Mouse (Mus musculus): Measurements from ENCODE around the gene Lag3. TPM values are rescaled to one million over a fixed set of nuclear protein-coding genes. Genes with fewer than 3 reads are reported as not detected.
"Not testable (repeated sequence)": the region's sequence is repeated elsewhere in the genome, so short reads cannot be mapped to it uniquely, and the experiment has no call there.

Lag3 gene
- total RNA-seq, 4 experiments from 2014 or later: 2.4 to 12.6 (median 6.8) TPM

- no peak for DNase-seq (ENCODE audit: low spot score in 2 of 2)
These were observed 10.6 kb downstream of the Lag3 start for GRCm38 (mm10) chr6:124900801-124901480.

DNA sequence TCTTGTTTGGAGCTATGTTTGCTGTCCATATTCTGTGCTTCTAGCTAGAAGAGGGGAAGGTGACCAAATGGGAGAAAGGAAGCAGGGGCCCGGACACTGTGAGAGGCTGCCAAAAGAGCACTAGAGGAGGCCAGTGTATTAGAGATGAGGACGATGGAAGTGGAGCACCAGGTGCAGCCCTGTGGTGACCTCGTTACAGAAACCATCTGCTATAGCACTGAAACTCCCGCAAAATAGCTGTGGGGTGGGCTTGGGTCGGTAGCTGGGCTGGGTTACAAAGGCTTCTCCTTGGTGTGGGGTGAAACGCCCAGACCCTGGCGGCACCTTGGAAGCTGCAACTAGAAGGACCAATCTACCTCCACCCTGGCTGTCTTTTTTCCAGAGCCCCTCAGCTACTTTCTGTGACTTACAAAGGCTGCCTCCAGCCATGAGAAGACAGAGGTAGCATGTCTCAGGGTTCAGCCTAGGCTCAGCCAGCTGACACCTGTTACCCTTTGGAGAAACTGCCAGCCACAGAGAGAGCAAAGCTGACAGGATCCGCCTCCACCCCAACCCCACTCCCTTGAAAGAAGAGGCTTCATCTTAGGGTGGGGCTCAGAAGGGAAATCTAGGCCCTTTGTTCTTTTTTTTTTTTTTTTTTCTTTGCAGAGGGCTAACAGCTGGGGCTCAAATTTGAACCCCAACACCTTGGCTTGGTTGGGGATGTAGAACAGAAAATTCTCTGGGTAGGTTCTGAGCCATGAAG, 11.3 kb downstream of the Lag3 start:
- DNase-seq (ENCODE audit: low spot score in 2 of 2): no peak

GRCm38 (mm10) chr6:124898359-124898758, 13.1 kb downstream of the Lag3 start:
- no peak for DNase-seq (ENCODE audit: low spot score in 2 of 2)

DNA sequence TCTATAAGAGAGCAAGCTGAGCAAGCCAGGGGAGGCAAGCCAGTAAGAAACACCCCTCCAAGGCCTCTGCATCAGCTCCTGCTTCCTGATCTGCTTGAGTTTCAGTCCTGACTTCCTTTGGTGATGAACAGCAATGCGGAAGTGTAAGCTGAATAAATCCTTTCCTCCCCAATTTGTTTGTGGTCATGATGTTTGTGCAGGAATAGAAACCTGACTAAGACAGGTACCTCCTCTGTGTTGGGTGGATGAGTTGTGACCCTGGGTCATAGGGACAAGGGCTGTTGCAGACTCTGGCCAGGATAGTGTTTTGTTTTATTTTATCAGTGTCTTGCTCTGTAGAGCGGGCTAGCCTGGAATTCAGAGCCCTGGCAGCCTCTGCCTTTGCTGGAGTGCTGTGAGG, 17.4 kb downstream of the Lag3 start:
- DNase-seq (ENCODE audit: low spot score in 2 of 2): not testable (repeated sequence)

DNA sequence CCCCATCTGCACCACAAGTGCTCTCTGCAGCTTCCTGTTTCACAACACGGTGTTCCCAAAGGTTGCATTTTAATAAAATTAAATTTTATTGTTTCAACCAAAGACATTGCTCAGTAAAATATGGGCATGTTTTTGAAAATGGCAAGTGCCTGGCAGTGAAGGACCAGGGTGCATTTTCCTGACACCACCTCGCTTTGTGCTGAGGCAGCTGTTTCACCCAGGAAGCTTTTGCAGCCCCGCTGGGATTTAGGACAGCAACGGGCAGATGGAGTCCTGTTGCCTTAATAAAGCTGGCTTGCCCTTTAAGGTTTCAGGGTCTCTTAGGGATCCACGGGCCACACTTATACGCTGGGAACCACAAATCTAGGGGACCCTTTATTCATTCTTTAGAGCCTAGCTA, 20.5 kb downstream of the Lag3 start:
- no peak for DNase-seq (ENCODE audit: low spot score in 2 of 2)

DNA sequence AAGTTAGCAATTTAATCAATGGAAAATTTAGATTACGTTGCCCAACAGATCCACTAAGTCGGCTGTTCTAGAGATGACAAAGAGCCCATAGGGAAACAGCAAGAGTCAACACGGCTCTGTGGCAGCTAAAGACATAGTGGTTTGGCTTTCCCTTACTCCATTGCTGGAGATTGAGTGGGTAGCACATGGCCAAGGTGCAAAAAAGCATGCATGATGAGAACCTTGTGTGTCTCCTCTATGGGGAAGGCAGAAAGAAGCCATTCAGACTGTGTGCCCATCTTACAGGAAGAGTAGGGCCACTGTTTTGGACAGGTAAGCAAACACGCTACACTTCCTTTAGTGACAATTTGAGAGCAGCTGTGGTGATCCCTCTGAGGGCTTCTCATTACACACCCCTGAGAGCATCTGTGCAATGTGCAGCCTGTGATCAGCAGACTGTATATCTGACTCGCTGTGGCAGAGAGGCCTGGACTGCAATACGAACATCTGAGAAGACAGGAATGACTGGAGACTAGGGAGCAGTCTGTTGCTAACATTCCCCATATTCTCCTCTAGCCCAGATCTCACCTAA, 22.9 kb downstream of the Lag3 start:
- no peak for DNase-seq (ENCODE audit: low spot score in 2 of 2)

DNA sequence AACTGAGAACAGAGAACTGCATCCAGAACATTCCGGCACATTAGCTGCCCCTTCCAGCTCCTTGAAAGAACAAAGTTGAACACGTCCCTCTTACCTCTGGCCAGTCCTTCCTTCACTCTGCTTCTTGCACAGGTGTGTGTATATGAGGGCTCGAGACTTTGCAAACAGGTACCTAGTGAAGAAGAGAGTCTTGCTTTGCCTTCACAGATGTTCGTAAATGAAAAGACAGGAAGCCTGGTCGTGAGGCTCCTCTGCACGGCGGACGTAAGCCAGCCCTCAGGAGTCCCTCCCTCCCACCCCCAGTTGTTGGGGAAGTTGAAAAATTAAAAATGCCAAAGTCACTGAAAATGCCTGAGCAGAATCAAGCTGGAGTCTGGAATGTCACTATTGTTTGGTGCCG, 23.5 kb downstream of the Lag3 start, which contains the start of gene Cd4:
Gene Cd4 (minus strand): TSS at position 236 of the 400 bp plus-strand sequence.
- DNase-seq (ENCODE audit: low spot score in 2 of 2): no peak

- no peak for DNase-seq (ENCODE audit: low spot score in 2 of 2)
These were observed 25.5 kb downstream of the Lag3 start for GRCm38 (mm10) chr6:124885956-124886381.

GRCm38 (mm10) chr6:124884714-124885500, 26.6 kb downstream of the Lag3 start:
- DNase-seq (ENCODE audit: low spot score in 2 of 2): no peak

DNA sequence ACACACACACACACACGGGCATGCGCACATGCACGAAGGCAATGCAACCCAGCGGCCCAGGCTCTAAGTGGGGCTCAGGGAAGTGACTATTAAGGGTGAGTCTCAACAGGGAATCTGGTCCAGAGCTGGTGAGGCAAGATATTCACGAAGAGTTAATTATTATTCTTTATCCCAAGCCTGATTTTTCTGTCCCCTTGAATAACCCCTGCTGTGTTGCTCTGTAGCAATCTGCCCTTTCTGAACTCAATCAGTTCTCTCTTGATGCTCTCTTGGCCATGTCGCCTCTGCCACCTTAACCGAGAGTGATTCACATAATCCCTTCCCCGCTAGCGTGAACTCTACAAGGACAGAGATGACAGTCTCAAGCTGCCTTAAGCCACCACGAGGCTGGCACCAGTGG, 28.2 kb downstream of the Lag3 start:
- no peak for DNase-seq (ENCODE audit: low spot score in 2 of 2)

GRCm38 (mm10) chr6:124881821-124882220, 29.7 kb downstream of the Lag3 start:
- no peak for DNase-seq (ENCODE audit: low spot score in 2 of 2)

GRCm38 (mm10) chr6:124879390-124879789, 32.1 kb downstream of the Lag3 start:
- DNase-seq (ENCODE audit: low spot score in 2 of 2): no peak

DNA sequence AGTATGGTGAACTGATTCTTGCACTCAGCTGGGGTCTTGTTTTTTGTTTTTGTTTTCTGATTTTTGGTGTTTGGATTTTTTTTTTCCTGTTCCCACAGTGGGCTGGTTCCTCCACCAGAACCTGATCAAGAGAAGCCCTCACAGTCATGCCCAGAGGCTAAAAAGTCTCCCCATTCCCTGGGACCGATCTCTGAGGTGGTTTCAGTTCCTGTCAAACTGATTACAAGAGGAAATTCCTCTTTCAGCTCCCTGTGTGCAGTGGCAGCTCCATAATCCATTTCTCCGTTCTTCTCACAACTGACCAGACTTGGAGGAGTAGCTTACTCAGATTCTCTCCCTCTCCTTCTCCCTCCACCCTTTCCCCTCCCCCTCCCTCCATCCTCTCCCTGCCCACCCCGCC, 37.2 kb downstream of the Lag3 start:
- DNase-seq (ENCODE audit: low spot score in 2 of 2): no peak

DNA sequence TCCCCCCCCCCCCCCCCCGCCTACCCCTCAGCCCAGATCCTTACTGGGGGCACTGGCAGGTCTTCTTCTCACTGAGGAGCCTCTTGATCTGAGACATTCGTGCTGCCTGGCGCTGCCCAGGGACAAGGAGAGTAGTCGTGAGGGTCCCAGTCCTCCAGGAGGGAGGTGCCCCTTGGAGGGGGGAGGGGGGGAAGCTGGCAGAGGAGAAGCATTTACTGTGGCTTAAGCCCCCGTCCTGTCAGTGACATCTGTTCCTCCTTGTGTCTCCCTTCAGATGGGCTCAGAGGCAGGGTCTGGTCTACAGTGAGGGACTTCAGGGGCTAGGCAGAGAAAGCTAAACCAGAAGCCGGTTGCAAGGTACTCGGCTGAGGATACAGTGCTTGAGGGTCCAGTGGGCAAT, 44.9 kb downstream of the Lag3 start:
- DNase-seq (ENCODE audit: low spot score in 2 of 2): no peak

DNA sequence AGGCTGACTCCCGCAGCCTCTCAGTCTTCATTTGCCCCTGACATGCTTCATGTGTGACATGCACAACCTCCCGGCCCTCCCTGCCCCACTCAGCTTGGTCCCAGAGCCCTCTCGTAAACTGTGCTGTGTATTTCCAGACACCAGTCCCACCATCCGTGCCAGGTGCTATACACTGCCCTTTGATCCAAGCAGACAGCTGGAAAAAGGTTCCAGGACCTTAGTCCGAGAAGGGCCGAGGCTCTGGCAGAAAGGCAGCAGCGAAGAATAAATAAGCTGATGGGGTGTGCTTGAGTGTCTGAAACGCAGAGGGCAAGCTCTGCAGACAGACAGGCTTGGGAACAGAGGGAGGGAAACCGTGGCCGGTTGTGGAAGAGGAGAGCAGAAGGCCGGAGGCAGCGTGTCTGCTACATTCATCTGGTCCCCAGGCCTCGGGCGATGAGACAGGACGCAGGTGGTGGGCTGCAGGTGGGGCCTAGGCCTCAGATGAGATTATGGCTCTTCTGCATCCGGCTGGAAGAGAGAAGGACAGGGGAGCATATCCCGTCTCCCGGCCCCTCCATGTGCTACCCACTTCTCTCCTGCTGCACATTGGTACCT, 45.6 kb downstream of the Lag3 start:
- DNase-seq (ENCODE audit: low spot score in 2 of 2): no peak

- DNase-seq (ENCODE audit: low spot score in 2 of 2): peak; percentile 60 to 75
These were observed 47.7 kb downstream of the Lag3 start, which contains the start of gene Gpr162 for GRCm38 (mm10) chr6:124863658-124864298. Gene Gpr162, minus strand, starts transcription at chr6:124863983.

GRCm38 (mm10) chr6:124863125-124863657, 48.3 kb downstream of the Lag3 start:
- DNase-seq (ENCODE audit: low spot score in 2 of 2): peak in 1 of 2 experiments; percentile 34

- DNase-seq (ENCODE audit: low spot score in 2 of 2): no peak
These were observed 48.9 kb downstream of the Lag3 start for GRCm38 (mm10) chr6:124862406-124863124.

DNA sequence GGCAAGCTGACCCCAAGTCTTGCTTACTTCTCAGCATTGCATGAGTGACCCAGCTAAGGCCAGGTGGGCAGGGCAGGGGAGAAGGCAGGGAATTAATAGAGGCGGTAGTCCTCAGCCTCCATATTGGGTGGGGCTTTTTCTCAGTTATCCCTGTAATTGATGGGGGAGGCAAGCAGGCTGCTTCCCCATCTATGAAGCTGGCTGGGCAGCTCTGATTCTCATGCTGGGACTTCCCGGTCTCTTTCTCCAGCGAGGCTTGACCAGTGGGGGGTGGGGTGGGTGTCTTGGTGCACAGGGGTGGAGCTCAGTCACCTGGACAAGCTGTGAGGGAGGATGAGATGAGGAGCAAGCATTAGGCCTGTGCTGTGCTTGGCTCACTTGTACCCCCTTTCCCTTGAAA, 49.7 kb downstream of the Lag3 start:
- no peak for DNase-seq (ENCODE audit: low spot score in 2 of 2)

DNA sequence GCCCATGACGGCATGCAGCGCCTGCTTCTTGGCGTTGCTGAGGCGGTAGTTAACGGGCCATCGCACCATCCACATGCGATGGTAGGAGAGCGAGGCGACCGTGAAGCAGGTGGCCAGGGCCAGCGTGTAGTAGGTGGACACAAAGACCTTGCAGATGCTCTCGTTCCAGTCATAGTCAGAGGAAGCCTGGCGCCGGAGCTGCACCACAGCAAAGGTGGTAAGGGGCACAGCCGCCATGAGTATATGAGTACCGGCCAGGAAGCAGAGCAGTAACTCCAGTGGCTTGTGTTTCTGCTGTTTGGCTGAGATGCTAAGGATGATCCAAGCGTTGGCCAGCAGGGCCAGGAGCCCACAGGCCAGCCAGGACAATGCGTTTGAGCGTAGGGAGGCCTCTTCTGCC, 50.2 kb downstream of the Lag3 start:
- peak in 1 of 2 experiments; percentile 24 for DNase-seq (ENCODE audit: low spot score in 2 of 2)

Data from left cerebral cortex, adult 8-10 months (tissue).